Mouse (Mus musculus) testis, adult 2 months (tissue): ENCODE results near the gene Olfr813.
"Not testable (repeated sequence)": the region's sequence is repeated elsewhere in the genome, so short reads cannot be mapped to it uniquely, and the experiment has no call there.

Experiments used
- CTCF ChIP-seq: fragments of 200-500 bp; IDR thresholded peaks from 2 replicates; pipeline ENCODE4 v1.5.1; 2012; ENCODE audit warnings: low read depth, mild to moderate bottlenecking, inconsistent platforms, low read length, moderate library complexity; ENCODE audit not compliant: control insufficient read depth, insufficient read depth, insufficient replicate concordance
- POLR2A ChIP-seq: fragments of 200-500 bp; IDR thresholded peaks from 2 replicates; pipeline ENCODE4 v1.6.1; 2012; ENCODE audit warnings: low read depth, mild to moderate bottlenecking, inconsistent platforms, low read length, moderate library complexity; ENCODE audit not compliant: control insufficient read depth

GRCm38 (mm10) chr10:129879751-129880150 lies 24.6 kb downstream of the Olfr813 start, which contains the start of gene Olfr814:
- not testable (repeated sequence) for TF ChIP-seq CTCF, POLR2A
